Mouse (Mus musculus) mouse embryonic stem cell (cell line): ENCODE measurements around the gene Gm45716.
"Not testable (repeated sequence)": the region's sequence is repeated elsewhere in the genome, so short reads cannot be mapped to it uniquely, and the experiment has no call there.

Source experiments
- in situ Hi-C, 2 experiments: fragments of 300-500 bp; cut with MboI; formaldehyde crosslinking; loops; 1 replicate in 1 of 2; 3 replicates in 1 of 2; pipeline ENCODE4 v1.14.3; 2019 to 2020; ENCODE audit warnings: low sequenced_read_pairs in 2 of 2, low pct_unique_long_range_greater_than_20kb in 1 of 2, mixed read lengths in 1 of 2; ENCODE audit not compliant: unreplicated experiment in 1 of 2

Gm45716 gene

GRCm38 (mm10) chr11:90265581-90265980, 78.1 kb downstream of the Gm45716 start:
- in situ Hi-C loops = no loop called here

- in situ Hi-C loops = no loop called here
Measured at GRCm38 (mm10) chr11:90268934-90269333, 81.5 kb downstream of the Gm45716 start.

- in situ Hi-C loops = no loop called here
Measured at GRCm38 (mm10) chr11:90269398-90270123, 82.1 kb downstream of the Gm45716 start.

GRCm38 (mm10) chr11:90270132-90270877, 82.8 kb downstream of the Gm45716 start:
- in situ Hi-C loops = no loop called here

- in situ Hi-C loops = no loop called here
Measured at GRCm38 (mm10) chr11:90274187-90274586, 86.7 kb downstream of the Gm45716 start.

- in situ Hi-C loops = no loop called here
Measured at GRCm38 (mm10) chr11:90275663-90276062, 88.2 kb downstream of the Gm45716 start.

- in situ Hi-C loops = no loop called here
Measured at GRCm38 (mm10) chr11:90276150-90276549, 88.7 kb downstream of the Gm45716 start.

- in situ Hi-C loops = no loop called here
Measured at GRCm38 (mm10) chr11:90276561-90276960, 89.1 kb downstream of the Gm45716 start.

GRCm38 (mm10) chr11:90280069-90280468, 92.6 kb downstream of the Gm45716 start:
- in situ Hi-C loops = no loop called here

GRCm38 (mm10) chr11:90281943-90282342, 94.5 kb downstream of the Gm45716 start:
- in situ Hi-C loops = not testable (repeated sequence)

- in situ Hi-C loops = no loop called here
Measured at GRCm38 (mm10) chr11:90283159-90283558, 95.7 kb downstream of the Gm45716 start.

- in situ Hi-C loops = no loop called here
Measured at GRCm38 (mm10) chr11:90283601-90284000, 96.1 kb downstream of the Gm45716 start.

- in situ Hi-C loops = no loop called here
Measured at GRCm38 (mm10) chr11:90284079-90284478, 96.6 kb downstream of the Gm45716 start.

GRCm38 (mm10) chr11:90284623-90285022, 97.1 kb downstream of the Gm45716 start:
- in situ Hi-C loops = no loop called here

- in situ Hi-C loops = no loop called here
Measured at GRCm38 (mm10) chr11:90286550-90287154, 99.2 kb downstream of the Gm45716 start.

GRCm38 (mm10) chr11:90291156-90291555, 103.7 kb downstream of the Gm45716 start:
- in situ Hi-C loops = no loop called here

GRCm38 (mm10) chr11:90292766-90293165, 105.3 kb downstream of the Gm45716 start:
- in situ Hi-C loops = no loop called here

GRCm38 (mm10) chr11:90294622-90295021, 107.1 kb downstream of the Gm45716 start:
- in situ Hi-C loops = no loop called here
